Mouse (Mus musculus): ENCODE measurements at regions not wholly inside any gene's neighbourhood (a gene's known extent, or its start where the extent isn't known, plus 50 kb on each side); places are given as distances from the start of the nearest gene placed in this dataset.

DNA sequence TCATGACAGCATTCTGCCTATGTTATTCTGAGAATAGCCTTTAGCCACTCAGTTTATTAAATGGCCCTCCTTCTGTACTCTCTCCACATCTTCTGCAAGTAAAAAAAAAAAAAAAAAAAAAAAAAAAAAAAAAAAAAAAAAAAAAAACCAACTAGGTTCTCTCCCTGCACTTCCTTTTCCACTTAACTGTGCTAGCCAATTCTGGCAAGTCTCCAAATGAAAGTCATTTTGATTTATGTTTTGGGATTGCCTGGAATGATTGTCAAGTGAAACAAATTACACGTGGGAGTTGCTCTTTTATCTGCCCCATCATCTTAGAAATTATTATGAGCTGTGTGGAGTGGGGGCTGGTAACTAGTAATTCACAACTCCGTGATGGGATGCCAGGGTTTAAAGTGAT, 255.0 kb upstream of the Diaph2 start:
- DNase-seq, result no peak
- no peaks in the 10 kb centered on the region for H3K27me3 ChIP-seq (ENCODE audit: control insufficient read depth, insufficient read depth, low read length)
- WGBS, result 49% methylated on average over 2 of the region's 2 CpGs
- H3K4me3 ChIP-seq (replicated peaks; ENCODE audit: insufficient read depth, low read depth, low read length), result no peak overlapping the region
- no peaks in the 10 kb centered on the region for H3K4me1 ChIP-seq (ENCODE audit: control insufficient read depth, insufficient read depth, low read length)
- no peak overlapping the region for H3K27ac ChIP-seq (ENCODE audit: insufficient read depth, low read length)
- no peak for TF ChIP-seq POLR2A (IDR thresholded peaks at IDR 0.05; ENCODE audit: borderline replicate concordance, insufficient read depth, low read length)
- no peak for TF ChIP-seq CTCF (IDR thresholded peaks at IDR 0.05; ENCODE audit: borderline replicate concordance, insufficient read depth, low read depth, low read length)
